Mouse (Mus musculus): ENCODE measurements at regions not wholly inside any gene's neighbourhood (a gene's known extent, or its start where the extent isn't known, plus 50 kb on each side); places are given as distances from the start of the nearest gene placed in this dataset.

GRCm38 (mm10) chr1:63819536-63820254, 50.6 kb upstream of the 4933402D24Rik start:
- Histone ChIP-seq H3K27me3 (ENCODE audit: control insufficient read depth in 1 of 2, insufficient read depth in 2 of 2, low read length in 2 of 2) (no peaks in the 10 kb centered on the region), H3K79me2 (ENCODE audit: control insufficient read depth, insufficient read depth, low read length, poor library complexity) (no peaks in the 10 kb centered on the region), H3K36me3 (ENCODE audit: control insufficient read depth in 1 of 2, insufficient read depth in 2 of 2, low read length in 2 of 2) (no peaks in the 10 kb centered on the region), H3K4me1 (ENCODE audit: control insufficient read depth in 1 of 2, insufficient read depth in 2 of 2, low read length in 2 of 2) (no peaks in the 10 kb centered on the region), H3K9me3 (replicated peaks; ENCODE audit: insufficient read depth, low read length) (no peaks in the 10 kb centered on the region), H3K9ac (ENCODE audit: control insufficient read depth, low read depth, low read length, poor library complexity, severe bottlenecking) (no peak overlapping the region), H3K4me3 (ENCODE audit: control insufficient read depth in 1 of 2, insufficient read depth in 1 of 2, low read depth in 2 of 2, low read length in 2 of 2) (no peak overlapping the region), H3K27ac (ENCODE audit: control insufficient read depth, low read depth, low read length) (no peak overlapping the region)
- no peak for TF ChIP-seq TBP (IDR thresholded peaks at IDR 0.05; ENCODE audit: low read depth, low read length)
- no peak for TF ChIP-seq TAL1 (IDR thresholded peaks at IDR 0.05; ENCODE audit: low read length)
- TF ChIP-seq BHLHE40 (IDR thresholded peaks at IDR 0.05; ENCODE audit: borderline replicate concordance, low read depth, low read length) = no peak
- DNase-seq (ENCODE audit: low read depth, low spot score) = no peak
